Mouse (Mus musculus): Measurements from ENCODE around the gene Trim26. TPM values are rescaled to one million over a fixed set of nuclear protein-coding genes. Genes with fewer than 3 reads are reported as not detected.
"Not testable (repeated sequence)": the region's sequence is repeated elsewhere in the genome, so short reads cannot be mapped to it uniquely, and the experiment has no call there.

Gene Trim26
- total and polyA plus RNA-seq, 2 experiments: 13.5 to 27.0 TPM

GRCm38 (mm10) chr17:36824005-36824404 lies 12.9 kb upstream of the Trim26 start:
- no peak overlapping the region for H3K9ac ChIP-seq (ENCODE audit: low read depth, low read length)
- no peaks in the 10 kb centered on the region for H3K36me3 ChIP-seq (ENCODE audit: control insufficient read depth, insufficient read depth, low read length)
- H3K27ac ChIP-seq (replicated peaks; ENCODE audit: insufficient read depth, low read depth, low read length): no peak overlapping the region
- H3K4me1 ChIP-seq (ENCODE audit: control insufficient read depth, insufficient read depth, low read length): peaks cover 1% of the 10 kb centered on the region; the same call in 1 of the 2 replicates
- no peaks in the 10 kb centered on the region for H3K27me3 ChIP-seq (ENCODE audit: control insufficient read depth, insufficient read depth, low read length)
- no peaks in the 10 kb centered on the region for H3K79me2 ChIP-seq (ENCODE audit: control insufficient read depth, insufficient read depth, low read length)
- no peak overlapping the region for H3K4me3 ChIP-seq (ENCODE audit: insufficient read depth, low read depth, low read length)
- TF ChIP-seq CTCF (IDR thresholded peaks at IDR 0.05; ENCODE audit: low read depth, low read length) (peak; percentile 71), POLR2A (IDR thresholded peaks at IDR 0.05; ENCODE audit: extremely low read depth, insufficient read depth, low read length) (no peak)
- DNase-seq (ENCODE audit: extremely low read depth, low read depth, low spot score): peak; percentile 61

GRCm38 (mm10) chr17:36825525-36825924 lies 11.4 kb upstream of the Trim26 start:
- no peak overlapping the region for H3K27ac ChIP-seq (replicated peaks; ENCODE audit: insufficient read depth, low read depth, low read length)
- WGBS: 24% methylated on average over 4 of the region's 4 CpGs
- no peaks in the 10 kb centered on the region for H3K27me3 ChIP-seq (ENCODE audit: control insufficient read depth, insufficient read depth, low read length)
- DNase-seq (ENCODE audit: extremely low read depth, low read depth, low spot score): peak; percentile 24
- no peak for TF ChIP-seq POLR2A (IDR thresholded peaks at IDR 0.05; ENCODE audit: extremely low read depth, insufficient read depth, low read length)
- 0 out of 2 replicates have a peak, but pooled peaks have one; percentile 3 for TF ChIP-seq CTCF (IDR thresholded peaks at IDR 0.05; ENCODE audit: low read depth, low read length)
- no peak overlapping the region for H3K4me3 ChIP-seq (ENCODE audit: insufficient read depth, low read depth, low read length)
- H3K4me1 ChIP-seq (ENCODE audit: control insufficient read depth, insufficient read depth, low read length): peaks cover 2% of the 10 kb centered on the region; the same call in 1 of the 2 replicates
- H3K36me3 ChIP-seq (ENCODE audit: control insufficient read depth, insufficient read depth, low read length): no peaks in the 10 kb centered on the region
- no peaks in the 10 kb centered on the region for H3K79me2 ChIP-seq (ENCODE audit: control insufficient read depth, insufficient read depth, low read length)
- no peak overlapping the region for H3K9ac ChIP-seq (ENCODE audit: low read depth, low read length)

- H3K27ac ChIP-seq (replicated peaks; ENCODE audit: insufficient read depth, low read depth, low read length); H3K27me3 ChIP-seq (ENCODE audit: control insufficient read depth, insufficient read depth, low read length); H3K79me2 ChIP-seq (ENCODE audit: control insufficient read depth, insufficient read depth, low read length); H3K4me1 ChIP-seq (ENCODE audit: control insufficient read depth, insufficient read depth, low read length); H3K36me3 ChIP-seq (ENCODE audit: control insufficient read depth, insufficient read depth, low read length); H3K4me3 ChIP-seq (ENCODE audit: insufficient read depth, low read depth, low read length); H3K9ac ChIP-seq (ENCODE audit: low read depth, low read length): not testable (repeated sequence)
- peak; percentile 65 for TF ChIP-seq CTCF (IDR thresholded peaks at IDR 0.05; ENCODE audit: low read depth, low read length)
- peak; percentile 70 for DNase-seq (ENCODE audit: extremely low read depth, low read depth, low spot score)
- WGBS: 17% methylated on average over 5 of the region's 5 CpGs
These were observed 10.9 kb upstream of the Trim26 start for GRCm38 (mm10) chr17:36826002-36826401.

GRCm38 (mm10) chr17:36828488-36828887 lies 8.4 kb upstream of the Trim26 start:
- no peak overlapping the region for H3K4me3 ChIP-seq (ENCODE audit: insufficient read depth, low read depth, low read length)
- H3K36me3 ChIP-seq (ENCODE audit: control insufficient read depth, insufficient read depth, low read length): no peaks in the 10 kb centered on the region
- no peak overlapping the region for H3K9ac ChIP-seq (ENCODE audit: low read depth, low read length)
- TF ChIP-seq CTCF (IDR thresholded peaks at IDR 0.05; ENCODE audit: low read depth, low read length): no peak
- TF ChIP-seq POLR2A (IDR thresholded peaks at IDR 0.05; ENCODE audit: extremely low read depth, insufficient read depth, low read length): no peak
- no peaks in the 10 kb centered on the region for H3K79me2 ChIP-seq (ENCODE audit: control insufficient read depth, insufficient read depth, low read length)
- DNase-seq (ENCODE audit: extremely low read depth, low read depth, low spot score): peak; percentile 90
- H3K27me3 ChIP-seq (ENCODE audit: control insufficient read depth, insufficient read depth, low read length): no peaks in the 10 kb centered on the region
- H3K4me1 ChIP-seq (ENCODE audit: control insufficient read depth, insufficient read depth, low read length): peaks cover 3% of the 10 kb centered on the region; the same call in 1 of the 2 replicates
- 19% methylated on average over 2 of the region's 2 CpGs for WGBS
- H3K27ac ChIP-seq (replicated peaks; ENCODE audit: insufficient read depth, low read depth, low read length): no peak overlapping the region

- 40% methylated on average over 3 of the region's 3 CpGs for WGBS
- Histone ChIP-seq H3K79me2 (ENCODE audit: control insufficient read depth, insufficient read depth, low read length) (no peaks in the 10 kb centered on the region), H3K9ac (ENCODE audit: low read depth, low read length) (no peak overlapping the region), H3K27ac (replicated peaks; ENCODE audit: insufficient read depth, low read depth, low read length) (no peak overlapping the region), H3K36me3 (ENCODE audit: control insufficient read depth, insufficient read depth, low read length) (no peaks in the 10 kb centered on the region), H3K27me3 (ENCODE audit: control insufficient read depth, insufficient read depth, low read length) (no peaks in the 10 kb centered on the region), H3K4me3 (ENCODE audit: insufficient read depth, low read depth, low read length) (no peak overlapping the region), H3K4me1 (ENCODE audit: control insufficient read depth, insufficient read depth, low read length) (peaks cover 3% of the 10 kb centered on the region; the same call in 1 of the 2 replicates)
- peak; percentile 28 for DNase-seq (ENCODE audit: extremely low read depth, low read depth, low spot score)
- TF ChIP-seq CTCF (IDR thresholded peaks at IDR 0.05; ENCODE audit: low read depth, low read length) (no peak), POLR2A (IDR thresholded peaks at IDR 0.05; ENCODE audit: extremely low read depth, insufficient read depth, low read length) (no peak)
These were observed 6.5 kb upstream of the Trim26 start for GRCm38 (mm10) chr17:36830470-36830869.

GRCm38 (mm10) chr17:36832694-36833093 lies 4.2 kb upstream of the Trim26 start:
- H3K27me3 ChIP-seq (ENCODE audit: control insufficient read depth, insufficient read depth, low read length): no peaks in the 10 kb centered on the region
- no peaks in the 10 kb centered on the region for H3K36me3 ChIP-seq (ENCODE audit: control insufficient read depth, insufficient read depth, low read length)
- no peak overlapping the region for H3K4me3 ChIP-seq (ENCODE audit: insufficient read depth, low read depth, low read length)
- DNase-seq (ENCODE audit: extremely low read depth, low read depth, low spot score): no peak
- no peak for TF ChIP-seq CTCF (IDR thresholded peaks at IDR 0.05; ENCODE audit: low read depth, low read length)
- no peak for TF ChIP-seq POLR2A (IDR thresholded peaks at IDR 0.05; ENCODE audit: extremely low read depth, insufficient read depth, low read length)
- H3K27ac ChIP-seq (replicated peaks; ENCODE audit: insufficient read depth, low read depth, low read length): no peak overlapping the region
- 72% methylated on average over 4 of the region's 4 CpGs for WGBS
- H3K9ac ChIP-seq (ENCODE audit: low read depth, low read length): no peak overlapping the region
- H3K79me2 ChIP-seq (ENCODE audit: control insufficient read depth, insufficient read depth, low read length): no peaks in the 10 kb centered on the region
- H3K4me1 ChIP-seq (ENCODE audit: control insufficient read depth, insufficient read depth, low read length): peaks cover 3% of the 10 kb centered on the region; the same call in 1 of the 2 replicates

All from liver, adult 2 months (tissue).